Mouse (Mus musculus) left cerebral cortex, adult 2 months (tissue): ENCODE results near the gene Btnl6. TPM values are rescaled to one million over a fixed set of nuclear protein-coding genes. Genes with fewer than 3 reads are reported as not detected.

Experiments used
- DNase-seq, 2 experiments: peaks; one replicate each; pipeline ENCODE4 v3.0.0; 2021 to 2022; ENCODE audit warnings: low spot score in 2 of 2, mixed read lengths in 1 of 2; ENCODE audit errors: extremely low spot score in 1 of 2
- H3K27ac ChIP-seq: fragments of 200-600 bp; 2 replicates; pipeline ENCODE4 v1.8.1; 2022
- H3K4me3 ChIP-seq: fragments of 200-600 bp; 2 replicates; pipeline ENCODE4 v1.8.1; 2022
- CTCF ChIP-seq: fragments of 200-600 bp; IDR thresholded peaks from 2 replicates; pipeline ENCODE4 v1.8.1; 2022; ENCODE audit warnings: antibody characterized with exemption, mild to moderate bottlenecking, moderate library complexity
- intact Hi-C: fragments of 180-260 bp; cut with DNase I; formaldehyde crosslinking; loops from one replicate; pipeline ENCODE4 v1.15.1; 2025
- long read RNA-seq, 2 experiments: library from polyadenylated mRNA; stranded (forward); transcript quantifications; one replicate each; pipeline ENCODE4 v2.0.0; 2021; ENCODE audit warnings: borderline mapping rate in 2 of 2
- total RNA-seq, 2 experiments: library from RNA; stranded (reverse); gene quantifications; 2 replicates each; pipeline ENCODE4 v1.2.3; 2021

The Btnl6 gene
- not detected for total RNA-seq
- long read RNA-seq, experiment 1: 0 reads
- long read RNA-seq, experiment 2: 0 reads

DNA sequence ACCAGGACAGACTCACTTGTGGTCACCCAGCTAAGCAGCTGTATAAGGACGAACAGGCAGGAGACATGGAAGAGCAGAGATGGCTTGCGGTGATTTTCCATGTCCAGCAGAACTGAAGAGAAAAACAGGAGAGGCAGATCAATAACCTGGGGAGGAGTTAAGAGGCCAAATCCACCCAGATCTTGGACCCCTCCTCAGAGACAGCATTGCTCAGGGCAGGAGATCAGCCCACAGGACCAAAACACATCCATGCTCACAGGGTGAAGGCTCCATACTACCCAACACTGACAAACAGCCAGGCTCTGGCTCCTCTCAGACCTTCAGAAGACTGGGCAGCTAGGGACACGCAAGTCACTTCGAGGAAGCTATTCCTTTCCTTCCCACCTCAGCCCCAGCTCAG lies at the start of gene Btnl6:
Btnl6 (minus strand) TSS at position 101 of the 400 bp plus-strand sequence.
- Histone ChIP-seq H3K27ac (no peak within 1 kb of the TSS), H3K4me3 (no peak within 1 kb of the TSS)
- intact Hi-C loops: no loop called here
- no peak for TF ChIP-seq CTCF
- DNase-seq: no peak

DNA sequence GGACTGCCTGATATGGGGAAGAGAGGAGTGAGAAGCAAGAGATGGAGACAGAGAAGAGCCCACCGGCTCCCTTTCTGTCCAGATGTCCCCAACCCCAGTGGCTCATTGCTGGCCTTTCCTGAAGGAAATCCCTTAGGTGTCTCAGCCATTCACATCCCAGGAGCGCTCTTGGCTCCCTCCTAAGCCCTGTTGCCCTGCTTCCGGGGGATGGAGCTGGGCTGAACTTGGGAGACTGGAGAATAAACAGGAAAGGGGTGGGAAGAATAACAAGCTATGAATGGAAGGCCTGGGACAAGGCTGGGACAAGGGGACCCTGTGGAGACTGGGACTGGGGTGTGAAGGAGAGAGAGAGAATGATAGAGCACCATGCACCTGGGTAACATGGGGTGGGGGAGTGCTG lies 47.6 kb upstream of the Btnl6 start:
- Histone ChIP-seq H3K4me3 (peak overlapping the region; percentile 31), H3K27ac (peak overlapping the region; percentile 79)

DNA sequence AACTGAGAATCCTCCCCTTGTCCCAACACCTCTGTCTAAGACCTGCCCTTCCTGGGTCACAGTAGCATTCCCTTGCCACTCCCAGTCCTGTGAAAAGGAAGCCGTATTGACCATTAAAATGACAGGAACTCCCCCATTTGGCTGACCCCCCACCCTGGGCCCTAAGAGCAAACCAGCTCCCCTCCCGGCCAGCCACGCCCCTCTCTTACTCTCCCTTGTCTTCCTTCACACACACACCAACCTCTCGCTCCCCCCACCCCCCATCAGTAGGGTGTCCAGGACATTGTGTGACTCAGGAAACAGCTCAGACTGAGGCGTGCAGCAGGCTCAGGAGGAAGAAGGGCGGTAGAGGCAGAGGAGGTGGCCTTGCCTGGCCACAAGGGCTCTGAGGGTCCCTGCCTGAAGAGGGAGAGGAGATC lies 46.9 kb upstream of the Btnl6 start, which contains the start of gene Notch4:
Notch4 (plus strand) TSS at position 266 of the 419 bp plus-strand sequence.
- no peak for DNase-seq
- H3K27ac ChIP-seq: peak within 1 kb of the TSS; percentile 79
- TF ChIP-seq CTCF: no peak
- intact Hi-C loops: loop anchor here (10.0 kb wide), 1 partner anchor 319 kb away; no protein-coding TSS in a partner anchor
- H3K4me3 ChIP-seq: peak within 1 kb of the TSS; percentile 31

More for the DNA sequence above, 47.6 kb upstream of the Btnl6 start:
- no peak for TF ChIP-seq CTCF
- no peak for DNase-seq
- intact Hi-C loops: loop anchor here (10.0 kb wide), 1 partner anchor 320 kb away; no protein-coding TSS in a partner anchor

DNA sequence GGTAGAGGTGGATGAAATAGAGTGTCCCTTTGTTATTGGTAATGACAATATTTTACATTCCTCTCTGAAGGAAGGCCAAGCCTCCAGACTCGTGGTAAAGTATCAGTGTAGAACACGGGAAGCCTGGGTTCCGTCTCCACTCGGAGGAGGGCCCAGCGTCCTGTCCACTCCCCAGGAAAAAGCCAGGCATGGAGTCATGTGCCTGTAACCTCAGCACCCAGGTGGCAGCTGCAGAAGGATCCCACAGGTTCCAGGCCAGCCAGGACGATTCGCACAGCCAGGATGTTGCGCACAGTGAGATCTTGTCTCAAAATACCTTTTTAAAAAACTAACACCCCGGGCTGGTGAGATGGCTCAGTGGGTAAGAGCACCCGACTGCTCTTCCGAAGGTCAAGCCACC lies 46.2 kb upstream of the Btnl6 start:
- intact Hi-C loops: loop anchor here (10.0 kb wide), 1 partner anchor 319 kb away; no protein-coding TSS in a partner anchor
- DNase-seq: no peak
- no peak for TF ChIP-seq CTCF

DNA sequence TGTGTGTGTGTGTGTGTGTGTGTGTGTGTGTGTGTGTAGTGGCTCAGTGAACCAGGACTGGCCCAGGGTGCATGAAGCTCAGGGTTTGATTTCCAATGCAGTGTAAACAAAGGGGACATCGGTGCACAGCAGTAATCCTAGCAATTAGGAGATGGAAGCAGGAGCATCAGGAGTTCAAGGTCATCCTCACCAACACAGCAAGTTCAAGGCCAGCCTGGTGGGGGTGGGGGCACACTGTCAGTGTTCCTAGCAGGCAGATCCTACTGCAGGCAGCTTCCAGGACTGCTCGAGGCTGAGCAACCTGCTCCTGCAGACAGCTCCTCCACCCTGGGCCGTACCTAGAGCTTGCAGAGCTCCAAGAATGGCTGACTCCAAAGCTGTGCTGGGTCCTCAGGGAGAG lies 45.4 kb upstream of the Btnl6 start:
- TF ChIP-seq CTCF: no peak
- no peak overlapping the region for H3K4me3 ChIP-seq
- H3K27ac ChIP-seq: no peak overlapping the region
- intact Hi-C loops: loop anchor here (10.0 kb wide), 1 partner anchor 318 kb away; no protein-coding TSS in a partner anchor
- DNase-seq: no peak

More for the DNA sequence above, 46.2 kb upstream of the Btnl6 start:
- no peak overlapping the region for H3K4me3 ChIP-seq
- H3K27ac ChIP-seq: no peak overlapping the region

DNA sequence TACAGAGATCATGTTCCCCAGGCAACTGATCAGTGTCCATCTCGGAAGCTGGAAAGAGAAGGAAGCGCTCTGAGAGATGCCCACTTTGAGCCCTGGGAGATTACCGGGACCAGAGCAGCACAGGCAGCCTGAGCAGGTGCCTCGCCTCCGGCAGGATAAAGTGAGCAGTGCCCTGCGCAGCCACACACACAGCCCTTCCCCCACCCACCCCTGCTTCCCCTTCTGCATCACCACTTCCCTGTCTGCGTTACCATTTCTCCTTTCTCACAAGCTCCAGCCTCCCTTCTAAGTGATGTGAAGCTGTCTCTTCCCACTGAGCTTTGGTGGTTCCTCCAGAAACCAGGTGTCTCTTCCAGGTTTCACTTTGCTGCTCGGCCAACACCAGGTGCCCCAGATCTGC lies 44.0 kb upstream of the Btnl6 start:
- intact Hi-C loops: loop anchor here (10.0 kb wide), 1 partner anchor 316 kb away; no protein-coding TSS in a partner anchor
- H3K4me3 ChIP-seq: no peak overlapping the region
- no peak overlapping the region for H3K27ac ChIP-seq
- TF ChIP-seq CTCF: no peak
- no peak for DNase-seq

DNA sequence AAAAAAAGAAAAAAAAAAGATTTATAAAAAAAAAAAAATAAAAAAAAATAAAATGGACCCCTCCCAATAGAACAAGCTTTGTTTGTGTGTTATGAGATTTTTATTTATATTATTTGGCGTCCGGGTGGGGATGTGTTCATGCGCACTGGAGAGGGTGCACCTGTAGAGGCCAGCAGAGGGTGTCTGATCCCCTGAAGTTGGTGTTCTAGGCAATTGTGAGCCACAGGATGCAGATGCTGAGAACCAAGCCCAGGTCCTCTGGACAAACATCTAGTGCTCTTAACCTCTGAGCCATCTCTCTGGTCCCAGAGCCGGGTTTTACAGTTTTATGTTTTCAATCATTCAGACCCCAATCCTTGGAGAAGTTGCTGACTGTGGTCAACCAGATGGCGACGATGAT lies 43.3 kb upstream of the Btnl6 start:
- Histone ChIP-seq H3K27ac (no peak overlapping the region), H3K4me3 (no peak overlapping the region)
- intact Hi-C loops: loop anchor here (10.0 kb wide), 1 partner anchor 316 kb away; no protein-coding TSS in a partner anchor
- DNase-seq: no peak
- TF ChIP-seq CTCF: no peak

DNA sequence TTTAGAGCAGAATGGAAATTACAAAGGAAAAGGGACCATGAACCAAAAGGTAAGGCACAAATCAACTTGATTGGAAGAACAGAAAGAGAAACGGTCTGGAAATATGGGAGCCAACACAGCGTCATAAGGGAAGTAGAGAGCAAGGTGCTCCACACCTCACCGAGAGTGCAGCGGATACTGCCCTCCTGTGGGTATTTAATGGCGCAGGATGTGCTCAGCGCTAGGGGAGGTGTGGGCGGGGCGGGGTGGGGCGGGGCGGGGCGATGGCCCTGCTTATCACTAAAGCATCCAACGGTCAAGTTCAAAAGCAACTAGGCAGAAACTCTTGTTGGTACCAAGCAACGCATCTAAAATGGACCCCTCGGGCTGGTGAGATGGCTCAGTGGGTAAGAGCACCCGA lies 42.7 kb upstream of the Btnl6 start:
- no peak for DNase-seq
- intact Hi-C loops: loop anchor here (10.0 kb wide), 1 partner anchor 315 kb away; no protein-coding TSS in a partner anchor
- TF ChIP-seq CTCF: no peak; the same call in 1 of the 2 replicates
- H3K4me3 ChIP-seq: no peak overlapping the region
- H3K27ac ChIP-seq: no peak overlapping the region

DNA sequence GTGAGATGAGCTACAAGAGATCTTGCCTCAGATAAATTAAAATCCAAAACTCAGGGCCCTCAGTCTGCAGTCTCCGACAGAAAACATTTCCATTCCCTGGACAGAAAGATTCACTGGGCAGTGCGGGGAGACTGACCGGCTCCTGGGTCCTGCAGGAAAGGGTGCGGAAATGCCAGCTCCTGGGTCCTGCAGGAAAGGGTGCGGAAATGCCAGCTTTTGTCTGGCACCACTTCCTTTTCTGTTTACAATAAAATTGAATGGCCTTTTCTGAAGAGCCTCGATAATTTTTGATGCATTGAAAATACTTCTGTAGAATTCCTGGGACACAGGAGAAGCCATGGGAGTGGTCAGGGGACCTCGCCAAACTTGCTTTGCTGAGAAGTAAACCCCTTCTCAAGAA lies 42.0 kb upstream of the Btnl6 start:
- TF ChIP-seq CTCF: no peak
- H3K4me3 ChIP-seq: no peak overlapping the region
- DNase-seq: no peak
- intact Hi-C loops: no loop called here
- no peak overlapping the region for H3K27ac ChIP-seq

DNA sequence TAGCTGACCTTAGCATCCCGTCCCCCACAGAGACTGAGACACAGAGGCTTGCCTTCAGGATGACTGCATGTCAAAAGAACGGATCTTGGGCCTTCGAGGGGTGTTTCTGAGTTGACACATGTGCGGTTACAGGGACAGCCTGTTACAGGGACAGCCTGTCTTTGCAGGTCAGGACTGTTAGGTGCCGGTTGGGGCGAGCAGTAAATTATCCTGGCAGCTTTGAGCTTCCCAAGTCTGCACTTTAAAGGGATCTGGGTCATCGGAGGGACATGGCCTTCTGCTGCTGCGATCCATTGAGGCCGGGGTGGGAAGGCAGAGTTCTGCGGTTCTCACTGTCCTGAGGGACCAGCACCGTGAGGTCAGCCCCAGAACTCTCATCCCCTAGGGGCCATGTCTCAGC lies 40.3 kb upstream of the Btnl6 start:
- no peak overlapping the region for H3K27ac ChIP-seq
- TF ChIP-seq CTCF: no peak
- no peak overlapping the region for H3K4me3 ChIP-seq
- no peak for DNase-seq
- intact Hi-C loops: no loop called here

DNA sequence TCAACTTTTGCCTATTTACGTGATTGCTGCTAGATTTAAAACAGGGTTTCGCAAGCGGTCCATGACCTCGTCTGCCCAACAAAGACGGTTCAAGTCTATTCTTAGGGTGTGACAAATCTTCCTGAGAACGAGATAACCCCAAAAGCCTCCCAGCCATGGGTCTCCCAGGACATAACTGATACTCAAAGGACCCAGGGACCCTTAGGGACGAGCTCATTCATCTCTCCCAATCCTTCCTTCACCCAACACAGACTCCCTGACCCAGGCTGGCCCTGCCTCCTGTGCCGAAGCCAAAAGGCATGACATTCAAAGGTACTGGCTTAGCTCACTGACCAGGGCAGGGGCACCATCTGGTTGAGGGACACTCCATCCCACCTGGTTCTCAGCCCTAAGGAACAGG lies 39.3 kb upstream of the Btnl6 start:
- intact Hi-C loops: no loop called here
- no peak for TF ChIP-seq CTCF

DNA sequence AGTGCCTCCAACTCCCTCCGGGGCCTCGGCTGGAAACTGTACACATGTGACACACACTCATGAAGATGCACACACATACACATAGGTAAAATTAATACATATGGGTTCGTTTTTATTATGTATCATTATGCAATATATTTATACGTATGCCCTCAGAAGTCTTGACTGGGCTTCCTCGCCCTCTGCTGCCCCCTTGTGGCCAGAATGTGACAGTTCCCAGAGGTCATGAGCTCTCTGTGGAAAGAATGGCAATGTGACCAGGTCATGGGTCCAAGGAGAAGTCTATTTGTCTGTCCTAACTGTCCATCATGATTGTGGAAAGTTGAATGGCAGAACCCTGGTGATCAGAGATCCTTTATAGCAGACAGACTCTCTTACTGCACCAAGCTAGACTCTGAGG lies 38.3 kb upstream of the Btnl6 start:
- DNase-seq: peak; percentile 64 to 74
- TF ChIP-seq CTCF: peak; percentile 94
- Histone ChIP-seq H3K27ac (no peak overlapping the region), H3K4me3 (no peak overlapping the region)
- intact Hi-C loops: loop anchor here (1.0 kb wide), 1 partner anchor 114 kb away; no protein-coding TSS in a partner anchor

More for the DNA sequence above, 39.3 kb upstream of the Btnl6 start:
- H3K4me3 ChIP-seq: no peak overlapping the region
- H3K27ac ChIP-seq: no peak overlapping the region
- no peak for DNase-seq

DNA sequence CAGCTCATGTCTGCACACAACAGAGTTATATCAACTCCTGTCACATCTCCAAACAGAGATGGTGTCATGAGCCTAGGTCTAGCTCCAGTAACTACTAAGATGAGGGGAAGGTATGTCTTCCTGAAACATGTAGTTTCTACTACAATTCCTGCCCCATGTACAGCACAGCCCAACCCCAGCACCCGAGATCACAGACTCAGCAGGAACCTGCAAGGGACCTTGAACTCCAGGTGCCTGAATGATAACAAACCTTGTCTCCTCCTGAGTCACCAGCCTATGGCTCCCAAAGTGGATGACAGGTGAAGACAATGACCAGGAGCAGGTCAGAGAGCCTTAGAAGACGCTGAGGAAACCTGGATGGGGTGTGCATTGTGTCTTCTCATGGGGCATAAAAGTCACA lies 32.7 kb upstream of the Btnl6 start:
- Histone ChIP-seq H3K4me3 (no peak overlapping the region), H3K27ac (no peak overlapping the region)
- TF ChIP-seq CTCF: no peak
- no peak for DNase-seq
- intact Hi-C loops: no loop called here
